Mouse (Mus musculus) heart, embryonic 10.5 days (tissue): ENCODE results near the gene Bcas2. TPM values are rescaled to one million over a fixed set of nuclear protein-coding genes. Genes with fewer than 3 reads are reported as not detected.
A peak's percentile ranks its signal among the peaks of the same experiment; 100 is the strongest.
"Not testable (repeated sequence)": the region's sequence is repeated elsewhere in the genome, so short reads cannot be mapped to it uniquely, and the experiment has no call there.

Source experiments
- DNase-seq: peaks from one replicate; pipeline ENCODE4 v3.0.0-alpha.2; 2017; ENCODE audit warnings: low spot score
- H3K27ac ChIP-seq: fragments of 300-500 bp; sonication (generic); 2 replicates; pipeline ENCODE4 v1.5.1; 2016; ENCODE audit warnings: mild to moderate bottlenecking
- H3K27me3 ChIP-seq: fragments of 300-500 bp; sonication (generic); 2 replicates; pipeline ENCODE4 v1.6.1; 2016; ENCODE audit warnings: mild to moderate bottlenecking; ENCODE audit not compliant: poor library complexity, insufficient read depth, severe bottlenecking
- H3K36me3 ChIP-seq: fragments of 300-500 bp; sonication (generic); 2 replicates; pipeline ENCODE4 v1.6.1; 2016; ENCODE audit warnings: mild to moderate bottlenecking, moderate library complexity
- H3K4me1 ChIP-seq: fragments of 300-500 bp; sonication (generic); 2 replicates; pipeline ENCODE4 v1.6.1; 2016; ENCODE audit warnings: mild to moderate bottlenecking
- H3K4me3 ChIP-seq: fragments of 300-500 bp; sonication (generic); 2 replicates; pipeline ENCODE4 v1.5.1; 2016; ENCODE audit warnings: mild to moderate bottlenecking, moderate library complexity
- H3K9me3 ChIP-seq: fragments of 300-500 bp; sonication (generic); 2 replicates; pipeline ENCODE4 v1.6.1; 2016; ENCODE audit warnings: mild to moderate bottlenecking, moderate library complexity
- WGBS: fragments of 180-500 bp; shearing (Covaris S2); methylation state at CpG from one replicate; pipeline ENCODE4 v1.1.7; 2016; 5-methylcytosine and 5-hydroxymethylcytosine counted together
- polyA plus RNA-seq: library from polyadenylated mRNA; unstranded; fragments of >200 nt; fragmentation: Nextera tagmentation; extraction: Ambion mirVana; gene quantifications from 2 replicates; pipeline ENCODE4 v1.2.1, GENCODE M21; 2016

The Bcas2 gene
- polyA plus RNA-seq, 1 experiment from 2014 or later, result 186 TPM

DNA sequence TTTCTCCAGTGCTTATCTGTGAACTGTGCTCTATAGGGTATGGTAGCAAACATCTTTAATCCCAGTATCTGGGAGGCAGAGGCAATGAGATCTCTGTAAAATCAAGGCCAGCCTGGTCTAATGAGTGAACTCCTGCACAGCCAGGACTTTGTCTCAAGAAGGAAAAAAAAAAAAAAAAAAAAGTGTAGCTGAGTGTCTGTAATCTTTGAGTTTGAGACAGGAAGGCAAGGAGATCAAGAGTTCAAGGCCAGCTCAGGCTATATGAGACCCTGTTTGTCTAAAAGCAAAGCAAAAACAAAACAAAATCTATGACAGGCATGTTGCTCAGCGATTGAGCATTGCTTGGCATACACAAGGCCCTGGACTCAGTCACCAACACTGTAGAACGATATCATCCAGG is 36.8 kb downstream of the Bcas2 start:
- Histone ChIP-seq H3K9me3 (no peaks in the 10 kb centered on the region), H3K4me1 (no peaks in the 10 kb centered on the region)
- WGBS, result 79% methylated on average over 2 of the region's 2 CpGs

DNA sequence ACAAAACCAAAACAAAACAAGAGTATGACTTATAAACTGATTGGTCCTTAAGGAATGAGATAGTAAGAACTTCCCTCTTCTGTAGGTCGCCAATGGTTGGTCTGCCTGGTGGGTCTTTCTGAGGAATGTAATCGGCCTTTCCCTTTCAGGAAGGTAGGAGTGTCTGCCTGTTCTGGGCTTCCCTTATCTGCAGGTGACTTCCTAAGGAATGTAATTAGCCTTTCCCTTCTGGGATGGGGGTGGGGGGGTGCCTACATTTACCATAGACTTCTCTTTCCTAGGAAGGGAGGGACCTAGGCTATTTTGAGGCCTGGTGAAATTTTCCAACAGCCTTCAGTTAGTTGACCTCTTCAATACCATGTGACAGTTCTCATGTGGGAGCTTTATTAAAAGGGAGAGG is 39.6 kb downstream of the Bcas2 start:
- DNase-seq, result peak; percentile 14
- no peak overlapping the region for H3K27ac ChIP-seq
- H3K4me3 ChIP-seq, result no peak overlapping the region
- H3K9me3 ChIP-seq, result no peaks in the 10 kb centered on the region
- no peaks in the 10 kb centered on the region for H3K36me3 ChIP-seq
- no peaks in the 10 kb centered on the region for H3K4me1 ChIP-seq
- no peaks in the 10 kb centered on the region for H3K27me3 ChIP-seq
- 72% methylated on average over 2 of the region's 2 CpGs for WGBS

More for the DNA sequence above, 36.8 kb downstream of the Bcas2 start:
- Histone ChIP-seq H3K27ac (no peak overlapping the region), H3K36me3 (no peaks in the 10 kb centered on the region), H3K4me3 (no peak overlapping the region), H3K27me3 (no peaks in the 10 kb centered on the region)
- no peak for DNase-seq

DNA sequence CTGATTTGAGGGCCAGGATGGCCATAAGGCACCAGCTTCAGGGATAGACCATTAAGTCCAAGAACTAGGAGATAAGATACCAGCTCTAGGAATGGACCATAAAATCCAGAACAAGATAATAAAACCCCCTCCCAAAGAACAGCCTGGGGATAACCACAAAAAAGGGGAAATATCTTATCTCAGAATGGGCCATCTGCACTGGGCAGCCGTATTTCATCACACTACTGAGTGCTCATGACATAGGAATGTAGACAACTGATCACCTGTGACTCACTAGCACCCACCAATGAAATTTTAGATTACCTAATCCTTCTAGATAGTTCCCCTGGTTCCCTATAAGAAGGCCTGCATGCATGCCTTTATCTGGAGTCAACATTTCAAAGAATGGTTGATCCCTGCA is 40.7 kb downstream of the Bcas2 start:
- Histone ChIP-seq H3K4me3 (no peak overlapping the region), H3K27ac (no peak overlapping the region), H3K27me3 (no peaks in the 10 kb centered on the region), H3K4me1 (no peaks in the 10 kb centered on the region), H3K36me3 (no peaks in the 10 kb centered on the region), H3K9me3 (no peaks in the 10 kb centered on the region)
- whole genome bisulfite sequencing, result 37% methylated on average over 1 of the region's 1 CpGs
- no peak for DNase-seq

GRCm38 (mm10) chr3:103213537-103213936 is 42.1 kb downstream of the Bcas2 start:
- H3K27me3 ChIP-seq, result no peaks in the 10 kb centered on the region
- 84% methylated on average over 5 of the region's 5 CpGs for WGBS
- no peak overlapping the region for H3K4me3 ChIP-seq

DNA sequence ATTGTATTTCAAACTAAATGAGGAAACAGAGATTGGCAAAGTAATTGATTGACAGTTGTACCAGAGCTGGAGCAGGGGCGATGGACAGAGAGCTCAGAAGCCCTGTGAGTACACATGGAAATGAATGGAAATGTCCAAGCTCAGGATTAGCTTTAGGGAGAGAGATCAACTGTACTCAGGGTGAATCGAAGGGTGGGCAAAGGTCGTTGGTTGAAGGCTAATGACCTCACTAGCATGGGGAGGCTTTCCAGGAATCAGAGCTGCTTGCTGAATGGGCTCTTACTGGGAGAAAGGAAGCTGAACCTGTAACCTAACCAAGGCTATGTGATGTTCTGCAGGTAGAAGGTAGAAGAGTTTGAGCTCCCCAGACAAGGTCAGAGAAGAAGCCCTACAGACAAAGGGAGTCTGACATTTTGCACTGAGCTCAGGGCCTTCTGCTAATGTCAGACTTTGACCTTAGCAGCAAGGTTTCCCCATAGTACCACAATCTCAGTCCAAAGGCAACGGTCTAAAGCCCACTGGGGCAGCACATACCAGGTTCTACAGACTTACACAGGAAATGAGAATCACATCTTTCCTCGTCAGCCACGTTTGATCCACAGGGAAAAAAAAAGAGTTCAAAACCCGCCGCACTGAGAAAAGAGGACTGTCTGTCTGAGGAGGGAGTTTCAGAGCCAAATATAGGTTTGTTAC is 43.3 kb downstream of the Bcas2 start:
- Histone ChIP-seq H3K9me3 (no peaks in the 10 kb centered on the region), H3K27ac (no peak overlapping the region), H3K4me3 (no peak overlapping the region), H3K36me3 (no peaks in the 10 kb centered on the region), H3K27me3 (no peaks in the 10 kb centered on the region), H3K4me1 (no peaks in the 10 kb centered on the region)
- no peak for DNase-seq
- WGBS, result 82% methylated on average over 8 of the region's 8 CpGs

More at GRCm38 (mm10) chr3:103213537-103213936, 42.1 kb downstream of the Bcas2 start:
- no peaks in the 10 kb centered on the region for H3K36me3 ChIP-seq
- H3K27ac ChIP-seq, result no peak overlapping the region
- no peaks in the 10 kb centered on the region for H3K9me3 ChIP-seq
- H3K4me1 ChIP-seq, result no peaks in the 10 kb centered on the region
- no peak for DNase-seq

DNA sequence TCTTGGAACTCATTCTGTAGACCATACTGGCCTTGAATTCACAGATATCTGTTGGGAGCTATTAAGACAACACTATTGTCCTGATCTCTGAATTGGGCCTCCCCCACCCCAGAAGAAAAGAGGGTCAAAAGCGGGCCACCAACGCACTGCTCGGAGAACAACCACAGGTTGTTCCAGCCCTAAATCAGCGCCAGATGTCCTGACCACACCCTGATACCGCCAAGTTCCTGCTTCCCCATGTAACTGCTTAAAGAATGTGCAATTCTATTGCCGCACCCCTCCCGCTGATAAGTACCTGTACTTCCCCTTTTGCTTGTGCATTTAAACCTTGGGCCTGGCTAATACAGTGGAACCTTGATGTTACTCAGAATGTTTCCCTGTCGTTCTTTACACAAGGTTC is 43.9 kb downstream of the Bcas2 start:
- not testable (repeated sequence) for H3K27me3 ChIP-seq, H3K36me3 ChIP-seq, H3K4me1 ChIP-seq, H3K4me3 ChIP-seq, H3K27ac ChIP-seq, DNase-seq, H3K9me3 ChIP-seq
- 76% methylated on average over 8 of the region's 8 CpGs for WGBS

DNA sequence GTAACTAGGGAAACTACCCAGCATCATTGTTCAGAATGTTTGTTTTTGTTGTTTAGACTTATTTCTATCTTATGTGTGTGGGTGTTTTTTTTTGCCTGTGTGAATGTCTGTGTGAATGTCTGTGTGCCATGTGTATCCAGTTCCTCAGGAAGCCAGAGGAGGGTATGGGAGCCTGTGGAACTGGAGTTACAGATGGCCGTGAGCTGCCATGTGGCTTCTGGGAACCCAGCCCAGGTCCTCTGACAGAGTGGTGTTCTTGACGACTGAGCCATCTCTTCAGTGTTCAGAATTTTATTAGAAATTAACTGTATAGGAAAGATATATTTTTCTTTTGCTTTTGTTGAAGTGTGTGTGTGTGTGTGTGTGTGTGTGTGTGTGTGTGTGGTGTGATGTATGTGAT is 50.0 kb downstream of the Bcas2 start:
- H3K36me3 ChIP-seq, result no peaks in the 10 kb centered on the region
- DNase-seq, result no peak
- H3K9me3 ChIP-seq, result no peaks in the 10 kb centered on the region; the same call in 1 of the 2 replicates
- no peaks in the 10 kb centered on the region for H3K27me3 ChIP-seq
- no peak overlapping the region for H3K4me3 ChIP-seq
- 80% methylated on average over 2 of the region's 2 CpGs for WGBS
- H3K27ac ChIP-seq, result no peak overlapping the region
- H3K4me1 ChIP-seq, result no peaks in the 10 kb centered on the region

DNA sequence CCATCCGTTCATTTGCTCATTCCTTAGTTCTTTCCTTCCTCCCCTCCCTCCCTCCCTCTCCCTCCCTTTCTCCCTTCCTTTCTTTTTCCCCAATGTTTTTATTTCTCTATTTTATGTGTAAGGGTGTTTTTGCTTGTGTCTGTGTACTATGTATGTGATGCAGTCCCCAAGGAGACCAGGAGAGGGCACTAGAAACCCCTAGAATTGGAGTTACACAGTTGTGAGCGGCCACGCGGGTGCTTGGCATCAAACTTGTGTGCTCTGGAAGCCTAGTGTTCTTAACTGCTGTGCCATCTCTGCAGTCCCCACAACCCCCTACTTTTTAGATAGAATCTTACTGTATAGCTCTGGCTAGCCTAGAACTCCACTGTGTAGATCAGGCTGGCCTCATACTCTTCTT is 52.3 kb downstream of the Bcas2 start:
- Histone ChIP-seq H3K4me1 (no peaks in the 10 kb centered on the region), H3K36me3 (no peaks in the 10 kb centered on the region), H3K27ac (no peak overlapping the region), H3K4me3 (no peak overlapping the region), H3K27me3 (no peaks in the 10 kb centered on the region), H3K9me3 (no peaks in the 10 kb centered on the region; the same call in 1 of the 2 replicates)
- 52% methylated on average over 4 of the region's 4 CpGs for WGBS
- no peak for DNase-seq

DNA sequence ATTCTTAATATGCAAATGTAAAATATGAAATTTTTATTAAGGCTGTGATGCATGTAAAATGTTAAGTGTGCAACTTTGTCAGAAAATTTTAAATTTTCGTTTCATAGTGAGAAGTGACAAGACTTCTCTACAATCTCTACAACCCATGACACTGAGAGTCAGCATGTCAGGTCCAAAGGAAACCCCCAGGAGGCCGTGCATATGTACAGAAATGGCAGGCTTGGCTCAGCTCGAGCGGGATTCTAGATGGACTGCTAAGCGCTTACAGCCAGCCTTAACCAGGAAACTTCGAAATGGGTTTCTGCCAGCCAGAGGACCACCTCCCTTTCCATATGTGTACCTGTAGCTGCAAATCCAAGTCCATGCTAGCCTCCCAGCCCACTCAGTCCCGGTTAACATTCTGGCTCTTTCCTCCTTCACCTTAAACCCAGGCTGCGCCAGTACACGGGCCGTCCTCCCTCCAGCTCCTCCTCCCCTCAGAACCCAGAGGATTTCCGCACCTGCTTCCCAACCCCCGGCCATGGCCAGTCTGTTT is 52.8 kb downstream of the Bcas2 start:
- Histone ChIP-seq H3K27me3 (no peaks in the 10 kb centered on the region), H3K9me3 (no peaks in the 10 kb centered on the region; the same call in 1 of the 2 replicates), H3K36me3 (no peaks in the 10 kb centered on the region), H3K27ac (no peak overlapping the region), H3K4me1 (no peaks in the 10 kb centered on the region), H3K4me3 (no peak overlapping the region)
- DNase-seq, result no peak
- WGBS, result 81% methylated on average over 12 of the region's 12 CpGs

GRCm38 (mm10) chr3:103227729-103228128 is 56.3 kb downstream of the Bcas2 start:
- no peak overlapping the region for H3K27ac ChIP-seq
- no peaks in the 10 kb centered on the region for H3K27me3 ChIP-seq
- H3K36me3 ChIP-seq, result no peaks in the 10 kb centered on the region
- WGBS, result 77% methylated on average over 1 of the region's 1 CpGs
- H3K4me1 ChIP-seq, result no peaks in the 10 kb centered on the region
- no peak overlapping the region for H3K4me3 ChIP-seq
- DNase-seq, result no peak
- no peaks in the 10 kb centered on the region for H3K9me3 ChIP-seq

Other genes starting within 250 kb of the Bcas2 start
- not detected in 2 replicates for gene Sycp1, start 235.6 kb upstream of the Bcas2 start, polyA plus RNA-seq
- 0.16 and 5.2 TPM in 2 replicates for gene Nr1h5, start 207.5 kb upstream of the Bcas2 start, polyA plus RNA-seq
- 67.2 and 72.1 TPM in 2 replicates for gene Sike1, start 175.9 kb upstream of the Bcas2 start, polyA plus RNA-seq
- 352 and 387 TPM in 2 replicates for gene Csde1, start 151.2 kb upstream of the Bcas2 start, polyA plus RNA-seq
- gene Nras, start 113.4 kb upstream of the Bcas2 start, polyA plus RNA-seq, result 109 and 122 TPM in 2 replicates
- not detected in 2 replicates for gene Ampd1, start 97.6 kb upstream of the Bcas2 start, polyA plus RNA-seq
- 3.4 and 4.4 TPM in 2 replicates for gene Dennd2c, start 69.1 kb upstream of the Bcas2 start, polyA plus RNA-seq
- gene Trim33, start 107.6 kb downstream of the Bcas2 start, polyA plus RNA-seq, result 19.0 and 22.2 TPM in 2 replicates